Mouse (Mus musculus) hindbrain, embryonic 15.5 days (tissue): ENCODE measurements around the gene Dlgap1. TPM values are rescaled to one million over a fixed set of nuclear protein-coding genes. Genes with fewer than 3 reads are reported as not detected.

ENCODE experiments used
- ATAC-seq: fragments of 200-750 bp; cut with Nextera tagmentation; 2 replicates; pipeline ENCODE4 v1.8.0; 2017; ENCODE audit warnings: low read depth, moderate number of reproducible peaks, moderate TSS enrichment; ENCODE audit not compliant: low FRiP score
- H3K27ac ChIP-seq: fragments of 300-500 bp; sonication (generic); replicated peaks from 2 replicates; pipeline ENCODE4 v1.5.1; 2015; ENCODE audit warnings: mild to moderate bottlenecking, inconsistent platforms
- H3K27me3 ChIP-seq: fragments of 300-500 bp; sonication (generic); 2 replicates; pipeline ENCODE4 v1.6.1; 2015; ENCODE audit warnings: control low read depth, inconsistent platforms
- H3K36me3 ChIP-seq: fragments of 300-500 bp; sonication (generic); 2 replicates; pipeline ENCODE4 v1.6.1; 2015; ENCODE audit warnings: control low read depth, inconsistent platforms
- H3K4me1 ChIP-seq: fragments of 300-500 bp; sonication (generic); replicated peaks from 2 replicates; pipeline ENCODE4 v1.6.1; 2015; ENCODE audit warnings: control low read depth, inconsistent platforms
- H3K4me2 ChIP-seq: fragments of 300-500 bp; sonication (generic); 2 replicates; pipeline ENCODE4 v1.6.1; 2015; ENCODE audit warnings: moderate library complexity, mild to moderate bottlenecking, inconsistent platforms
- H3K4me3 ChIP-seq: fragments of 300-500 bp; sonication (generic); 2 replicates; pipeline ENCODE4 v1.5.1; 2015; ENCODE audit warnings: mild to moderate bottlenecking, inconsistent platforms
- H3K9ac ChIP-seq: fragments of 300-500 bp; sonication (generic); 2 replicates; pipeline ENCODE4 v1.6.1; 2015; ENCODE audit warnings: inconsistent platforms
- H3K9me3 ChIP-seq: fragments of 300-500 bp; sonication (generic); 2 replicates; pipeline ENCODE4 v1.6.1; 2016; ENCODE audit warnings: control low read depth, inconsistent platforms
- WGBS: fragments of 180-500 bp; shearing (Covaris S2); methylation state at CpG from one replicate; pipeline ENCODE4 v1.1.7; 2015; 5-methylcytosine and 5-hydroxymethylcytosine counted together
- polyA plus RNA-seq: library from polyadenylated mRNA; unstranded; fragments of >200 nt; fragmentation: Nextera tagmentation; extraction: Ambion mirVana; gene quantifications from 2 replicates; pipeline ENCODE4 v1.2.1, GENCODE M21; 2015

Gene Dlgap1
- polyA plus RNA-seq, 1 experiment from 2014 or later = 39.5 TPM

- H3K4me3 ChIP-seq = no peak overlapping the region
- no peaks in the 10 kb centered on the region for H3K36me3 ChIP-seq
- no peaks in the 10 kb centered on the region for H3K9me3 ChIP-seq
- H3K4me1 ChIP-seq = peaks cover 9% of the 10 kb centered on the region; the same call in 1 of the 2 replicates
- WGBS = 54% methylated on average over 6 of the region's 6 CpGs
- H3K27ac ChIP-seq = no peak overlapping the region
- no peak for ATAC-seq
- 0 out of 2 replicates have a peak overlapping the region, but pooled peaks have one; percentile 4 for H3K4me2 ChIP-seq
- 0 out of 2 replicates have a peak overlapping the region, but pooled peaks have one; percentile 7 for H3K9ac ChIP-seq
- no peaks in the 10 kb centered on the region for H3K27me3 ChIP-seq
Measured at GRCm38 (mm10) chr17:70794722-70795121, 825.8 kb downstream of the Dlgap1 start.

DNA sequence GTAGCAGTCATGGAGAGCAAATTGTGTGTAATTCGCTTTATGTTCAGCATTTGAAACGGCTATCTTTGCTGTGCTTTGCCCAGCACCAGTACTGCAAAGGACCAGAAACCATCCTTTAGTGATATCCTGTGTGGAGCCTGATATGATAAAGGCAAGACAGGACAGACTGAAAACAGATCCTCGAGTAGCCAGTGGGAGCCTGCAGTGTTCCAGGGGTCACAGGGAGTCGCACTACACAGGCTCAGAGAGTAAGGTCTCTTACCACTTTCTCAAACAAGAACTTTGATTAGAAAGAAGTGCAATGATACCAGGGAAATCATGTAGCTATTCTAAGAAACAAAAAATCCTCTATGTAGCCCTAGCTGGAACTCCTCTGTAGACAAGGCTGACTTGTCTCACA, 826.3 kb downstream of the Dlgap1 start:
- ATAC-seq = no peak
- no peaks in the 10 kb centered on the region for H3K9me3 ChIP-seq
- no peaks in the 10 kb centered on the region for H3K27me3 ChIP-seq
- H3K4me3 ChIP-seq = no peak overlapping the region
- H3K4me1 ChIP-seq = peaks cover 9% of the 10 kb centered on the region; the same call in 1 of the 2 replicates
- no peak overlapping the region for H3K9ac ChIP-seq
- H3K36me3 ChIP-seq = no peaks in the 10 kb centered on the region
- no peak overlapping the region for H3K4me2 ChIP-seq
- 83% methylated on average over 4 of the region's 4 CpGs for WGBS
- H3K27ac ChIP-seq = no peak overlapping the region

GRCm38 (mm10) chr17:70796940-70797772, 828.3 kb downstream of the Dlgap1 start:
- no peak for ATAC-seq
- peaks cover 9% of the 10 kb centered on the region; the same call in 1 of the 2 replicates for H3K4me1 ChIP-seq
- 90% methylated on average over 8 of the region's 8 CpGs for WGBS
- no peak overlapping the region for H3K27ac ChIP-seq
- no peaks in the 10 kb centered on the region for H3K27me3 ChIP-seq
- H3K4me2 ChIP-seq = no peak overlapping the region
- H3K36me3 ChIP-seq = no peaks in the 10 kb centered on the region
- no peak overlapping the region for H3K4me3 ChIP-seq
- no peaks in the 10 kb centered on the region for H3K9me3 ChIP-seq
- no peak overlapping the region for H3K9ac ChIP-seq

DNA sequence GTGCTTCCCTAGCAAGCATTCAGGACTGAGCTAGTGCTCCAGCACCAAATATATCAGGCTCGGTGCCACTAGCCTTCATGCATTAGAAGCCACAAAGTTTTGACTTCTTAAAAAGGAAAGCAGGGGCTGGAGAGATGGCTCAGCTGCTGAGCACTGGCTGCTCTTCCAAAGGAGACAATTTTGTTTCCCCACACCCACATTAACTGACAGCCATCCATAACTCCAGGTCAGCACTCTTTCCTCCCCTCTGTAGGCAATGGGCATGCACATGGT, 828.8 kb downstream of the Dlgap1 start:
- H3K4me3 ChIP-seq = no peak overlapping the region
- no peak overlapping the region for H3K9ac ChIP-seq
- H3K36me3 ChIP-seq = no peaks in the 10 kb centered on the region
- no peak overlapping the region for H3K4me2 ChIP-seq
- no peaks in the 10 kb centered on the region for H3K27me3 ChIP-seq
- H3K9me3 ChIP-seq = no peaks in the 10 kb centered on the region
- WGBS = 85% methylated on average over 1 of the region's 1 CpGs
- no peak overlapping the region for H3K27ac ChIP-seq
- H3K4me1 ChIP-seq = peaks cover 9% of the 10 kb centered on the region; the same call in 1 of the 2 replicates
- ATAC-seq = no peak

DNA sequence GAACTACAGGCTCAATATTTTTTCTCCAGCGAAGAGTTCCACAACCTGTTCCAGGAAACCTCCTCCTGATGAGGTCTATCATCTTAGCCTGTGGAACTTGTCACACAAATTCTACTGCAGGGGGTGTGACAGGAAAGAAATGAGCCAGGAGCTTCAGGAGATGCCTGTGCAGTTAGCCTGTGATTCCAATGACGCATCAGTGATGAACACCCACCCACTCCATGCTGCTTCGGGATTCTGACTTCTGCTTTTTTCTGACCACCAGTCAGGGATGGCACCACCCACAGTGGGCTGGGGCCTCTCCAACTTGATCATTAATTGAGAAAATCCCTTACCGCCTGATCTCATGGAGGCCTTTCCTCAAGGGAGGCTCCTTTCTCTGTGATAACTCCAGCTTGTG, 830.4 kb downstream of the Dlgap1 start:
- WGBS = 78% methylated on average over 4 of the region's 4 CpGs
- H3K4me3 ChIP-seq = no peak overlapping the region
- no peak for ATAC-seq

GRCm38 (mm10) chr17:70802022-70802421, 833.1 kb downstream of the Dlgap1 start:
- Histone ChIP-seq H3K27me3 (no peaks in the 10 kb centered on the region), H3K36me3 (no peaks in the 10 kb centered on the region), H3K4me2 (no peak overlapping the region), H3K27ac (no peak overlapping the region), H3K9me3 (no peaks in the 10 kb centered on the region), H3K4me1 (no peaks in the 10 kb centered on the region), H3K4me3 (no peak overlapping the region), H3K9ac (no peak overlapping the region)
- ATAC-seq = no peak
- WGBS = 84% methylated on average over 14 of the region's 14 CpGs

More for the DNA sequence above, 830.4 kb downstream of the Dlgap1 start:
- Histone ChIP-seq H3K36me3 (no peaks in the 10 kb centered on the region), H3K27ac (no peak overlapping the region), H3K27me3 (no peaks in the 10 kb centered on the region), H3K4me1 (peaks cover 6% of the 10 kb centered on the region; the same call in 1 of the 2 replicates), H3K4me2 (no peak overlapping the region), H3K9me3 (no peaks in the 10 kb centered on the region), H3K9ac (no peak overlapping the region)

GRCm38 (mm10) chr17:70805866-70806265, 837.0 kb downstream of the Dlgap1 start:
- WGBS = 95% methylated on average over 9 of the region's 9 CpGs
- ATAC-seq = no peak
- H3K27ac ChIP-seq = no peak overlapping the region
- no peak overlapping the region for H3K4me2 ChIP-seq
- no peak overlapping the region for H3K9ac ChIP-seq
- no peaks in the 10 kb centered on the region for H3K36me3 ChIP-seq
- H3K27me3 ChIP-seq = no peaks in the 10 kb centered on the region
- no peaks in the 10 kb centered on the region for H3K4me1 ChIP-seq
- H3K9me3 ChIP-seq = no peaks in the 10 kb centered on the region
- H3K4me3 ChIP-seq = no peak overlapping the region

DNA sequence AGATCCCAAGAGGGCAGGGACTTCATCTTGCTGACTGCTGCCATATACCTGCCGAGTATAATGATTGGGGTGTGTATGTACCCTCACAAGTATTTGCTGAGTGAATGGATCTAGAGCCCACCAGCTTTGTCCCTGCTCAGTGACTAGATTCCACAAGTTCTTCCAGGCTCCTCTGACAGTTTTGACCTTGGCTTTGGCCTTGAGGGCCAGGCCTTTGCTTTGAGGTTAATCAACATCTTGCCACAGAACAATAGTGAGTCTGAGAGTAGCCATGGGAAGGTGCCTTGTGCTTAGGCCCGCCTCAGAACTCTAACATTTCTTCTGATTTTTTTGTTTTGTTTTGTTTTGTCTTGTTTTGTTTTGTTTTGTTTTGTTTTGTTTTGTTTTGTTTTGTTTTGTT, 837.7 kb downstream of the Dlgap1 start:
- no peak overlapping the region for H3K27ac ChIP-seq
- H3K9ac ChIP-seq = no peak overlapping the region
- H3K9me3 ChIP-seq = no peaks in the 10 kb centered on the region
- WGBS = 82% methylated on average over 2 of the region's 2 CpGs
- no peak overlapping the region for H3K4me3 ChIP-seq
- no peak for ATAC-seq
- H3K4me1 ChIP-seq = no peaks in the 10 kb centered on the region
- H3K27me3 ChIP-seq = no peaks in the 10 kb centered on the region
- H3K36me3 ChIP-seq = no peaks in the 10 kb centered on the region
- no peak overlapping the region for H3K4me2 ChIP-seq

DNA sequence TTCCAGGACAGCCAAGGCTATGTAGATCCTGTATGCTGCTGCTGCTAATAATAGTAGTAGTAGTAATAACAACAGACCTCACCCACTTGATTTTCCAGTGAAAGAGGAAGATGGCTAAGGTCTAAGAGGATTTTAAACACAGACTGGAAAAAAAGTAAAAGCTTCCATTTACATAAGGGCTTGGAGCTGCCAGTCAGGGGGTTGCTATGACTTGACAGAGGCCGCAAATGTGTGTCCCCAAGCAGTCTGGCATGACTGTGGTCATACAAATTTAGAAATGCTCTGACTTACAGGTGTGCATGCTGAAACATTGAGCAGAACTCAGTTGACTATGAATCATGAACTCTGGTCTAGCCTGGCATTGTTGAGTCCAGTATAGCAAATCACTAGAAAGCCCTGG, 839.0 kb downstream of the Dlgap1 start:
- no peaks in the 10 kb centered on the region for H3K9me3 ChIP-seq
- H3K27ac ChIP-seq = no peak overlapping the region
- H3K36me3 ChIP-seq = no peaks in the 10 kb centered on the region
- 97% methylated on average over 1 of the region's 1 CpGs for WGBS
- no peak overlapping the region for H3K9ac ChIP-seq
- ATAC-seq = no peak
- no peak overlapping the region for H3K4me3 ChIP-seq
- H3K4me2 ChIP-seq = no peak overlapping the region
- H3K27me3 ChIP-seq = no peaks in the 10 kb centered on the region
- H3K4me1 ChIP-seq = no peaks in the 10 kb centered on the region

DNA sequence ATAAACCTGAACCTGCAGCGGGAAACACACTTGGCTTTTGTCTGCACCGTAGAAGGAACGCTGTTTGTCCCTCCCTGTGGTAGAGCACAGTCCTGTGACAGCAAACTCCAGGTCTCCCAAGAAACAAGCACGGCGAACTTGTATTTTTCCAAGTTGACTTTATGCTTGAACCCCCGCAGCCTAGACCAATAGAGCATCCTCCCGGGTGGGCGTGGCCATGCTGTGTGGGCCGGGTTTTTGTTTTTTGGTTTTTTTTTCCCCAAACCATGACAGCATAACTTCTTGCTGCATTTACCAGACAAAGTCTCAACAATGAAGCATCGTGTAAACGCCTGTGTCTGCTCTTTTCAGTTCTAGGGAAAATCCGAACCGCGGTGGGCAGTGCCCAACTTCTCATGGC, 840.0 kb downstream of the Dlgap1 start:
- Histone ChIP-seq H3K9me3 (no peaks in the 10 kb centered on the region), H3K4me2 (0 out of 2 replicates have a peak overlapping the region, but pooled peaks have one; percentile 6), H3K36me3 (no peaks in the 10 kb centered on the region), H3K27me3 (no peaks in the 10 kb centered on the region), H3K4me1 (no peaks in the 10 kb centered on the region), H3K4me3 (no peak overlapping the region), H3K27ac (no peak overlapping the region), H3K9ac (no peak overlapping the region)
- WGBS = 33% methylated on average over 14 of the region's 14 CpGs
- no peak for ATAC-seq

- Histone ChIP-seq H3K9me3 (no peaks in the 10 kb centered on the region), H3K9ac (no peak overlapping the region), H3K27ac (no peak overlapping the region), H3K4me2 (no peak overlapping the region), H3K36me3 (no peaks in the 10 kb centered on the region), H3K4me3 (no peak overlapping the region), H3K4me1 (no peaks in the 10 kb centered on the region), H3K27me3 (no peaks in the 10 kb centered on the region)
- ATAC-seq = no peak
- WGBS = 24% methylated on average over 3 of the region's 3 CpGs
Measured at GRCm38 (mm10) chr17:70809776-70810175, 840.9 kb downstream of the Dlgap1 start.

DNA sequence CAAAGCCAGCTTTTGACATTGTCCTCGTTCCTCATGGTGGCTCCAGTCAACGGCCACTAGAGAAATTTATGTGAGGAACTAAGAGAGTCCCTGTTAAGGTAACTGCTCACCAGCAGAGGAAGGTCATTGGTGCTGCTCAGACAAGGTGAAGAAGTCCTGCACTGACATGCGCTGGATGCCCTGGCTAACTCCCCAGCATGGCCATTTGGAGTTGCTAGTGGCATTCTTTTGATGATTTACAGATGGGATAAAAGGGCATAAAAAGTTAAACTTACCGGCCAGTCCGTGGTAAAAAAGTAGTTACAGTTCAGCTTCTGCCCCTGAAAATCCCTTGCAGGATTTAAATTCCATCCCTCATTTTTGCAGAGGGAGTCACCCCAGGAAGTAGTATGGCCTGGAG, 841.9 kb downstream of the Dlgap1 start:
- Histone ChIP-seq H3K27ac (no peak overlapping the region), H3K4me3 (no peak overlapping the region), H3K9me3 (no peaks in the 10 kb centered on the region), H3K9ac (no peak overlapping the region), H3K36me3 (no peaks in the 10 kb centered on the region), H3K4me1 (no peaks in the 10 kb centered on the region), H3K4me2 (no peak overlapping the region), H3K27me3 (peaks cover 2% of the 10 kb centered on the region; the same call in 1 of the 2 replicates)
- no peak for ATAC-seq
- WGBS = 91% methylated on average over 5 of the region's 5 CpGs

DNA sequence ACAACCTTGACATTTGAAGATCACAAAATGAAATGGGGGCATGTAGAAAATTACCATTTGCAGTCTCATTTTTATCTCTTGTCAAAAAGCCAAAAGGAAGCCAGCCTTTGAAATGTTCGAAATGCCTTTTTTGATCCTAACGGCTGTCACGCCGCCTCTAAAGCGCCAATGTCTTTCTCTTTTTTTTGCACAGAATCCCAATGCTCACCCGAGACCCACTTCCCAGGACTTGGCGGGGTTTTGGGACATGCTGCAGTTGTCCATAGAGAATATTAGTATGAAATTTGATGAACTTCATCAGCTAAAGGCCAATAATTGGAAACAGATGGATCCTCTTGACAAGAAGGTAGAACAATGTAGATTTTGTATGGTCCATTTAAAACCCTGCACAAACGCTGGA, 846.1 kb downstream of the Dlgap1 start:
- Histone ChIP-seq H3K36me3 (no peaks in the 10 kb centered on the region), H3K27me3 (peaks cover 31% of the 10 kb centered on the region), H3K4me1 (peaks cover 10% of the 10 kb centered on the region), H3K9ac (no peak overlapping the region), H3K9me3 (no peaks in the 10 kb centered on the region), H3K4me2 (no peak overlapping the region), H3K4me3 (no peak overlapping the region), H3K27ac (no peak overlapping the region)
- WGBS = 43% methylated on average over 8 of the region's 8 CpGs
- ATAC-seq = no peak
